Mouse (Mus musculus): Measurements from ENCODE around the gene Galt.

Galt gene

GRCm38 (mm10) chr4:41754797-41755337 lies at the start of gene Galt:
Gene Galt, plus strand, starts transcription at chr4:41755228.
- no peak for DNase-seq

GRCm38 (mm10) chr4:41705922-41706754 lies 48.9 kb upstream of the Galt start:
- no peak for DNase-seq

- DNase-seq = peak; percentile 64
Measured at GRCm38 (mm10) chr4:41707011-41707535, 48.0 kb upstream of the Galt start.

- DNase-seq = no peak
Measured at GRCm38 (mm10) chr4:41708192-41708745, 46.8 kb upstream of the Galt start.

- DNase-seq = no peak
Measured at GRCm38 (mm10) chr4:41710229-41710628, 44.8 kb upstream of the Galt start.

- peak; percentile 48 for DNase-seq
Measured at GRCm38 (mm10) chr4:41711705-41712375, 43.2 kb upstream of the Galt start.

- no peak for DNase-seq
Measured at GRCm38 (mm10) chr4:41712421-41713196, 42.4 kb upstream of the Galt start.

GRCm38 (mm10) chr4:41713197-41714067 lies 41.6 kb upstream of the Galt start, which contains the start of gene Rpp25l:
Gene Rpp25l, minus strand, starts transcription at chr4:41713534.
- peak; percentile 76 for DNase-seq

- peak; percentile 71 for DNase-seq
Measured at GRCm38 (mm10) chr4:41714276-41714675, 40.8 kb upstream of the Galt start.

- DNase-seq = no peak
Measured at GRCm38 (mm10) chr4:41715082-41715481, 39.9 kb upstream of the Galt start.

GRCm38 (mm10) chr4:41715596-41715995 lies 39.4 kb upstream of the Galt start:
- peak; percentile 55 for DNase-seq

GRCm38 (mm10) chr4:41716834-41717233 lies 38.2 kb upstream of the Galt start:
- no peak for DNase-seq

GRCm38 (mm10) chr4:41722918-41723351 lies 32.1 kb upstream of the Galt start, which contains the start of gene Dctn3:
Gene Dctn3, minus strand, starts transcription at chr4:41723170.
- peak; percentile 97 for DNase-seq

- no peak for DNase-seq
Measured at GRCm38 (mm10) chr4:41726826-41727621, 28.0 kb upstream of the Galt start.

- DNase-seq = no peak
Measured at GRCm38 (mm10) chr4:41731052-41731765, 23.8 kb upstream of the Galt start, which contains the start of gene Arid3c. Gene Arid3c, minus strand, starts transcription at chr4:41731142.

GRCm38 (mm10) chr4:41737602-41738255 lies 17.3 kb upstream of the Galt start:
- peak; percentile 78 for DNase-seq

GRCm38 (mm10) chr4:41738256-41738603 lies 16.8 kb upstream of the Galt start:
- DNase-seq = no peak

- DNase-seq = no peak
Measured at GRCm38 (mm10) chr4:41739260-41739659, 15.8 kb upstream of the Galt start.

All from layer of hippocampus, adult 9-11 months (tissue).